Mouse (Mus musculus) stomach, embryonic 14.5 days (tissue): Measurements from ENCODE around the gene Psme4. TPM values are rescaled to one million over a fixed set of nuclear protein-coding genes. Genes with fewer than 3 reads are reported as not detected.

Experiments used
- ATAC-seq: fragments of 200-750 bp; cut with Nextera tagmentation; 2 replicates; pipeline ENCODE4 v1.8.0; 2017; ENCODE audit warnings: low read depth, moderate TSS enrichment; ENCODE audit not compliant: insufficient number of reproducible peaks, insufficient read depth, low FRiP score
- H3K27ac ChIP-seq: fragments of 300-500 bp; sonication (generic); 2 replicates; pipeline ENCODE4 v1.5.1; 2014; ENCODE audit warnings: mild to moderate bottlenecking, low read length, moderate library complexity, mixed read lengths
- H3K27me3 ChIP-seq: fragments of 300-500 bp; sonication (generic); 2 replicates; pipeline ENCODE4 v1.6.1; 2014; ENCODE audit warnings: low read length, control low read depth, mixed read lengths; ENCODE audit not compliant: control insufficient read depth, insufficient read depth
- H3K36me3 ChIP-seq: fragments of 300-500 bp; sonication (generic); 2 replicates; pipeline ENCODE4 v1.6.1; 2014; ENCODE audit warnings: mild to moderate bottlenecking, control low read depth, low read length, moderate library complexity, mixed read lengths; ENCODE audit not compliant: control insufficient read depth, insufficient read depth
- H3K4me1 ChIP-seq: fragments of 300-500 bp; sonication (generic); 2 replicates; pipeline ENCODE4 v1.6.1; 2014; ENCODE audit warnings: low read length, control low read depth, mixed read lengths; ENCODE audit not compliant: control insufficient read depth, insufficient read depth
- H3K4me2 ChIP-seq: fragments of 300-500 bp; sonication (generic); replicated peaks from 2 replicates; pipeline ENCODE4 v1.6.1; 2014; ENCODE audit warnings: low read depth, low read length, control low read depth
- H3K4me3 ChIP-seq: fragments of 300-500 bp; sonication (generic); 2 replicates; pipeline ENCODE4 v1.5.1; 2014; ENCODE audit warnings: low read depth, low read length, control low read depth
- H3K9ac ChIP-seq: fragments of 300-500 bp; sonication (generic); replicated peaks from 2 replicates; pipeline ENCODE4 v1.6.1; 2014; ENCODE audit warnings: low read depth, mild to moderate bottlenecking, control low read depth, low read length, moderate library complexity, mixed read lengths
- H3K9me3 ChIP-seq: fragments of 300-500 bp; sonication (generic); 2 replicates; pipeline ENCODE4 v1.6.1; 2016; ENCODE audit warnings: low read depth, low read length, control low read depth; ENCODE audit not compliant: control insufficient read depth
- WGBS: fragments of 180-500 bp; shearing (Covaris S2); extraction: QIAGEN DNeasy Blood & Tissue Kit; methylation state at CpG from one replicate; pipeline ENCODE4 v1.1.7; 2014; 5-methylcytosine and 5-hydroxymethylcytosine counted together
- polyA plus RNA-seq: library from polyadenylated mRNA; unstranded; fragments of >200 nt; fragmentation: Nextera tagmentation; extraction: Ambion mirVana; gene quantifications from 2 replicates; pipeline ENCODE4 v1.2.1, GENCODE M21; 2014

Gene Psme4
- polyA plus RNA-seq, 1 experiment from 2014 or later, result 39.8 TPM

DNA sequence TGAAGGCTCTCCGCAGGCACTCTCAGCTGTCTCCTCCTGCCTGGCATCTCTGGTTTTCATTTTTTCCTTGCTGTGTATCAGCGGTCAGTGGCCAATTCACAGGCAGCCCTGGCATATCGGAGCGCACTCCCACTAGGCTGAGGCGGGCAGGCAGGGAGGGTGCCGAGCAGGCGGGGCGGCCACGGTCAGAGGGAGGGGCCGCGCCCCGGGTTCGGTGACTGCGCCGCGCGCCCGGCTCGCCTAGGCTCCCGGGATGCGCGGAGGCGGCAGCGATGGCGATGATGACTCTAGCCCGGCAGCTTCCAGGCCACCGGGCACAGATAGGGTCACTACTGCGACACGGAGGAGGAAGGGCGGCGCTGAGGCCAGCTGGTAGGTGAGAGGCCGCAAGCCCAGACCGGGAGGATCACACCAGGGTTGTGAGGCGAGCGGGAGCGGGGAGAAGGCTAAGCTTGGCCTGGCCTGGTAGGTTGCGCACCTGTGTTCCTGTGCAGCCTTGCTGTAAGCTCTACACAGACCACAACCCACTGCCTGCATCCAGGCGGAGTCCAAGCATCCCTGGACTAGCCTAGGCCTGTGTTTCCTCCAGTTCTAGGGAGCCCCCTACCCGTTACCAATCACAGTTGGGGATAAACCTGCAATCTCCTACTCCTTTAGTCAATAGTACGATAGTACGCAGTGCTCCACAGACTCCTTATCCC, 113.8 kb downstream of the Psme4 start, which contains the start of the genes Gpr75 and Asb3:
Gpr75 (plus strand) TSS at position 188 of the 701 bp plus-strand sequence.
Asb3 (plus strand) TSS at position 246 of the 701 bp plus-strand sequence.
- Histone ChIP-seq H3K27ac (no peak within 1 kb of the TSS), H3K4me3 (peak within 1 kb of the TSS; percentile 37), H3K9me3 (no peaks in the 10 kb centered on the region), H3K27me3 (no peaks in the 10 kb centered on the region), H3K9ac (peak within 1 kb of the TSS; percentile 28), H3K4me1 (no peaks in the 10 kb centered on the region), H3K4me2 (peak within 1 kb of the TSS; percentile 85), H3K36me3 (no peaks in the 10 kb centered on the region)
- ATAC-seq, result peak; percentile 92
- WGBS, result 4% methylated on average over 41 of the region's 41 CpGs

DNA sequence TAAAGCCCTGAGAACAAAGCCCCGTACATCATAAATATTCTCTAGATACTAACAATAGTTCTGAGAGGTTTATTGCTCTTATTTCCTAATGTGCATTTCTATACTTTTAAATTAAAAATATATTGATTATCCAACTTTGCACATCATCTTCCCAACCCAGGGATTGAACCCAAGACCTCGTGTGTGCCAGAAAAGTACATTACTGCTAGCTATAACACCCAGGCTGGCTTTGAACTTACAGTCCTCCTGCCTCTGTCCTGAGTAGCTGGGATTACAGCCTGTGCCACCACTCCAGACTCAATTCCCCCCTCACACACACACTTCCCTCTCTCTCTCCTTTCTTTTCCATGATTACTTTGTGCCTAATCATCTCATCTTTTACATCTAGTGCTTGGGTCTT, 116.6 kb downstream of the Psme4 start:
- Histone ChIP-seq H3K4me2 (no peak overlapping the region), H3K27me3 (no peaks in the 10 kb centered on the region), H3K27ac (no peak overlapping the region), H3K4me3 (no peak overlapping the region), H3K36me3 (no peaks in the 10 kb centered on the region), H3K4me1 (no peaks in the 10 kb centered on the region), H3K9ac (no peak overlapping the region), H3K9me3 (no peaks in the 10 kb centered on the region)
- ATAC-seq, result no peak
- WGBS, result 79% methylated on average over 2 of the region's 2 CpGs

DNA sequence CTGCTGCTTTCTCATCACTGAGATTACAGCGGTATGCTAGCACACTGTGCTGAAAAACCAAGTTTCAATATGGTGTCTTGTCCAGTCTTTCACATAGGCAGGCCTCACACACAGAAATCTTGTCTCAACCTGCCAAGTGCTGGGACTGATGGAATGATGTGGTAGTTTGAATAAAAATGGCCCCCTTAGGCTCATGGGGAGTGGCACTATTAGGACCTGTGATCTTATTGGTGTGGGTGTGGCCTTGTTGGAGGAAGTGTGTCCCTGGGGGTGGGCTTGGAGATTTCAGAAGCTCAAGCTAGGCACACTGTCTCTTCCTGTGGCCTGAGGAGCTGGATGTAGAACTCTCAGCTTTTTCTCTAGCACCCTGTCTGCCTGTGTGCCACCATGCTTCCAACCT, 124.7 kb downstream of the Psme4 start:
- 85% methylated on average over 1 of the region's 1 CpGs for WGBS
- ATAC-seq, result no peak

DNA sequence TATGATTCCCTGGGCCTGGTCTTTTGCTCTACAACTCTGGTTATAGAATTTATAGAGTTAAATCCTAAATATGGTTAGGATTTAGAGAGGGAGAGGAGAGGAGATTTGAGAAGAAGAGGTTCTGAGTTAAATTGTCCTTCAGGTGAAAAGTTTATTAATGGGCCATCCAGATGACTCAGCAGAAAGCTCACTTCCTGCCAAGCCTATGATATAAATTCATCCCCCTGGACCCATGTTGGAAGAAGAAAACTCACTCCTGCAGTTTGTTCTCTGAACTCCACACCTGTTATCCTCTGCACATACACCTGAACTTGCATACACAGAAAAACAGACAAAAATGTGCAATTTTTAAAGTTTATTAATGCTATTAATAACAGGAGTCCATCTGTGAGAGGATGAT, 127.8 kb downstream of the Psme4 start:
- no peaks in the 10 kb centered on the region for H3K9me3 ChIP-seq
- no peak overlapping the region for H3K27ac ChIP-seq
- no peak overlapping the region for H3K4me3 ChIP-seq
- H3K9ac ChIP-seq, result no peak overlapping the region
- no peaks in the 10 kb centered on the region for H3K36me3 ChIP-seq
- H3K4me2 ChIP-seq, result no peak overlapping the region
- no peaks in the 10 kb centered on the region for H3K4me1 ChIP-seq
- no peak for ATAC-seq
- H3K27me3 ChIP-seq, result no peaks in the 10 kb centered on the region

More for the DNA sequence above, 124.7 kb downstream of the Psme4 start:
- H3K36me3 ChIP-seq, result no peaks in the 10 kb centered on the region
- H3K27me3 ChIP-seq, result no peaks in the 10 kb centered on the region
- no peak overlapping the region for H3K4me2 ChIP-seq
- H3K27ac ChIP-seq, result no peak overlapping the region
- H3K9ac ChIP-seq, result no peak overlapping the region
- H3K4me1 ChIP-seq, result no peaks in the 10 kb centered on the region
- H3K4me3 ChIP-seq, result no peak overlapping the region
- H3K9me3 ChIP-seq, result no peaks in the 10 kb centered on the region

DNA sequence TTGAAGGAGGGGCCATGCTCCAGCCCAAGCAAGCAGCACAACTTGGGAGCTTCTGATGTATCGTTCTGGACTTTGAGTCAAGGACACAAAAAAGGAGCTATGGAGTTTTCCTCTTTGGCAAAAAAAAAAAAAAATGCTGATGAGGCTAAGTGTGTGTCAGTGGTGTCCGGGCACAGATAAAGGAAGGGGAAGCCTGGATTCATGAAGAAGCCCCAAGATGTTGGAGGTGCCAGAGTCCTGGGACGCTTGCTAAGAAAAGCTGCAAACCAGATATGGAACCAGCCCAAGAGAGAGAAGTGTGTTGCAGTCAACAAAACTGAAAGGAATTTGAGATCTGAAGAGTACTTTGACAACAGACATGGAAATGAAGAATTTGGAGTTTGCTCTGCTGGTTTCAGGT, 140.8 kb downstream of the Psme4 start:
- no peak for ATAC-seq
- Histone ChIP-seq H3K4me1 (no peaks in the 10 kb centered on the region), H3K27me3 (no peaks in the 10 kb centered on the region), H3K4me2 (no peak overlapping the region), H3K36me3 (no peaks in the 10 kb centered on the region), H3K27ac (no peak overlapping the region), H3K9me3 (no peaks in the 10 kb centered on the region), H3K4me3 (no peak overlapping the region), H3K9ac (no peak overlapping the region)
- WGBS, result 91% methylated on average over 3 of the region's 3 CpGs

DNA sequence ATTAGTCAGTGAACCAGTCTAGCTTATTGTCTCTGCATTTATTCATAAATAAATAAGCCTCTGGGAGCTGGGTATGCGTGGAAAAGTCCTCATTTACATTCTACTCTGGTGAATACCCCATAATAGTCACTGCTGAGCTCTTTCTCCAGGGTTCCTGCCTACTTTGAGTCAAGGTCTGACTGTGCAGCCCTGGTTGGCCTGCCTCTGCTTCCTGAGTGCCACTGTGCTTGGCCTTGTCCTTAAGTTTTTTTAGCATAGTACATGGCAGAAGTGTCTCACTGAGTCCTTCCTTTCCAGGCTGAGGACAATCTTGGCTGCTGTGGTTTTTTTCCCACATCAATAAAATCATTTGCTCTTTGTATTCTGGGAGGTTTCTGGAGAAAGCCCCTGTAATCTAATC, 149.1 kb downstream of the Psme4 start:
- no peak overlapping the region for H3K27ac ChIP-seq
- H3K36me3 ChIP-seq, result no peaks in the 10 kb centered on the region
- H3K27me3 ChIP-seq, result no peaks in the 10 kb centered on the region
- H3K9ac ChIP-seq, result no peak overlapping the region
- no peaks in the 10 kb centered on the region for H3K9me3 ChIP-seq
- WGBS, result 69% methylated on average over 1 of the region's 1 CpGs
- no peak overlapping the region for H3K4me2 ChIP-seq
- H3K4me3 ChIP-seq, result no peak overlapping the region
- no peaks in the 10 kb centered on the region for H3K4me1 ChIP-seq
- ATAC-seq, result no peak

DNA sequence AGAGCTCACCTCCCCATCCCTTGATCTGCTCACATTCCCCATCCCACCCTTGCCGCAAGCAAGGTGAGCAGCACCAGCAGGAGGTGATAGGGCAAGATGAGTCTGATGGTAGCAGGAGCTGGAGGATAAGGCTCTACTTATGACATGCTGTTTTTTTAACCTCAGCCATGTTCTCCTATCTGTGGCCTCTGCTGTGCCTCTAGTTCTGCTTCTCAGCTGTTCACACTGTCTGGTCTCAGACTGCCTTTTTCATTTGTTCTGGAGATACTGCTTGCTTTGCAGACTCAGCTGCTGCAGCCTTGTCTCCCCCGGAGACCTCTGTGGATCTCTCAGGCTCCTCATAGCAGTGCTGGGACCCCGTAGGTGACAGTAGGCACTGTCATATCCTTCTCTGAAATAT, 151.8 kb downstream of the Psme4 start:
- no peak for ATAC-seq
- WGBS, result 91% methylated on average over 3 of the region's 3 CpGs
- Histone ChIP-seq H3K4me2 (no peak overlapping the region), H3K36me3 (peaks cover 4% of the 10 kb centered on the region), H3K27ac (no peak overlapping the region), H3K9ac (no peak overlapping the region), H3K4me1 (no peaks in the 10 kb centered on the region), H3K9me3 (no peaks in the 10 kb centered on the region), H3K27me3 (no peaks in the 10 kb centered on the region), H3K4me3 (no peak overlapping the region)

DNA sequence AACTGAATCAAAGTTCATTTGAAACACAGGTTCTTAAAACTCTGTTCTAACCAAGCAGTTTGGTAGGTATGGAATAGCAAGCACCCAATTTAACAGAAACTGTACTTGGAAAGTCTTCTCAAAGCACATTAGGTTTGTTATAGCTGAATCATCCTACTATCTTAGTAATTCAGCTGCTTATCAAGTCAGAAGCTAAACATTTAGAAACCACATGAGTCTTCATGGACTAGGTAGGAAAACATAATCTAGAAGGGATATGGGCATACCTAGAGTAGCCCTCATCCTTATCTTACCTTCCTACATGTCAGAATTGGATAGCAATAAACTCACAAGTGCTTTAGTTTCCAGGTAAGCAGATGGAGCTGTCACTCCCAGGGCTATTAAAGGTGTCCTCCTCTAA, 156.6 kb downstream of the Psme4 start:
- Histone ChIP-seq H3K36me3 (peaks cover 7% of the 10 kb centered on the region), H3K9me3 (no peaks in the 10 kb centered on the region), H3K4me1 (no peaks in the 10 kb centered on the region), H3K27ac (no peak overlapping the region), H3K4me3 (no peak overlapping the region), H3K27me3 (no peaks in the 10 kb centered on the region), H3K4me2 (no peak overlapping the region), H3K9ac (no peak overlapping the region)
- no peak for ATAC-seq

DNA sequence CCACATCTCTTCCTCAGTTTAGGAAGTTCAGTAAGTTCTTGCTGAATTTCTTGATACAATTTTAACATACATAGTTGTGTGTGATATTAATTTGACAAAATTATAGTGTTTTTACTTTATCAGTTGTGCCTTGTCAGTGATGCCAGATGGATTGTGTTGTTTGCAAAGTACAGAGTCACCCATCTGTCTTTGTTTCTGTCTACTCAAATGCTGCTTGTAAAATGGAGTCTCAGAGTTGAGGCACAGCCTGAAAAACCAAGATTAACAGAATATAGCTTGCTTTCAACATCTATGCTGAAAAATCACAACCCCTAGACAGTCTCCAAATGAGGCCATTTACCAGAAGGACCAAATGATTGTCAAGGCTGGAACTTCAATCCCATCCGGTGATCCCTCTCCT, 157.0 kb downstream of the Psme4 start:
- Histone ChIP-seq H3K4me1 (no peaks in the 10 kb centered on the region), H3K9me3 (no peaks in the 10 kb centered on the region), H3K4me3 (no peak overlapping the region), H3K27me3 (no peaks in the 10 kb centered on the region), H3K4me2 (no peak overlapping the region), H3K36me3 (peaks cover 7% of the 10 kb centered on the region), H3K27ac (no peak overlapping the region), H3K9ac (no peak overlapping the region)
- WGBS, result 100% methylated on average over 1 of the region's 1 CpGs
- ATAC-seq, result no peak
